Mouse (Mus musculus) hindbrain, embryonic 14.5 days (tissue): ENCODE data around the gene Dus2. TPM values are rescaled to one million over a fixed set of nuclear protein-coding genes. Genes with fewer than 3 reads are reported as not detected.

Source experiments
- ATAC-seq: fragments of 200-750 bp; cut with Nextera tagmentation; 2 replicates; pipeline ENCODE4 v1.8.0; 2017; ENCODE audit warnings: moderate number of reproducible peaks, mild to moderate bottlenecking, moderate TSS enrichment, moderate library complexity; ENCODE audit not compliant: low FRiP score
- DNase-seq: peaks from one replicate; pipeline ENCODE4 v3.0.0-alpha.2; 2015; ENCODE audit warnings: low spot score
- H3K27ac ChIP-seq: fragments of 300-500 bp; sonication (generic); 2 replicates; pipeline ENCODE4 v1.5.1; 2014; ENCODE audit warnings: mild to moderate bottlenecking, moderate library complexity
- H3K27me3 ChIP-seq: fragments of 300-500 bp; sonication (generic); 2 replicates; pipeline ENCODE4 v1.6.1; 2014; ENCODE audit warnings: mild to moderate bottlenecking, low read length, mixed read lengths; ENCODE audit not compliant: control insufficient read depth, insufficient read depth
- H3K36me3 ChIP-seq: fragments of 300-500 bp; sonication (generic); replicated peaks from 2 replicates; pipeline ENCODE4 v1.6.1; 2014; ENCODE audit not compliant: control insufficient read depth, insufficient read depth
- H3K4me1 ChIP-seq: fragments of 300-500 bp; sonication (generic); replicated peaks from 2 replicates; pipeline ENCODE4 v1.6.1; 2014; ENCODE audit warnings: antibody characterized with exemption, low read length, mixed read lengths; ENCODE audit not compliant: control insufficient read depth, insufficient read depth
- H3K4me2 ChIP-seq: fragments of 300-500 bp; sonication (generic); replicated peaks from 2 replicates; pipeline ENCODE4 v1.6.1; 2014; ENCODE audit warnings: mild to moderate bottlenecking, moderate library complexity
- H3K4me3 ChIP-seq: fragments of 300-500 bp; sonication (generic); replicated peaks from 2 replicates; pipeline ENCODE4 v1.5.1; 2014; ENCODE audit warnings: mild to moderate bottlenecking, low read length
- H3K9ac ChIP-seq: fragments of 300-500 bp; sonication (generic); 2 replicates; pipeline ENCODE4 v1.6.1; 2014
- H3K9me3 ChIP-seq: fragments of 300-500 bp; sonication (generic); 2 replicates; pipeline ENCODE4 v1.6.1; 2016; ENCODE audit warnings: low read length; ENCODE audit not compliant: control insufficient read depth
- WGBS: fragments of 180-500 bp; shearing (Covaris S2); extraction: QIAGEN DNeasy Blood & Tissue Kit; methylation state at CpG from one replicate; pipeline ENCODE4 v1.1.7; 2014; 5-methylcytosine and 5-hydroxymethylcytosine counted together
- polyA plus RNA-seq: library from polyadenylated mRNA; unstranded; fragments of >200 nt; fragmentation: Nextera tagmentation; extraction: Ambion mirVana; gene quantifications from 2 replicates; pipeline ENCODE4 v1.2.1, GENCODE M21; 2014

The Dus2 gene
- polyA plus RNA-seq, 1 experiment from 2014 or later = 21.3 TPM

- Histone ChIP-seq H3K36me3 (peaks cover 6% of the 10 kb centered on the region; the same call in 1 of the 2 replicates), H3K4me3 (peak within 1 kb of the TSS; percentile 78), H3K27me3 (no peaks in the 10 kb centered on the region), H3K9me3 (no peaks in the 10 kb centered on the region), H3K9ac (peak within 1 kb of the TSS; percentile 81), H3K27ac (peak within 1 kb of the TSS; percentile 89), H3K4me2 (peak within 1 kb of the TSS; percentile 78), H3K4me1 (peaks cover 28% of the 10 kb centered on the region)
- DNase-seq = peak; percentile 95
- peak; percentile 98 for ATAC-seq
- WGBS = 1% methylated on average over 47 of the region's 52 CpGs
Measured at GRCm38 (mm10) chr8:106058731-106059612, 67.8 kb downstream of the Dus2 start, which contains the start of gene Nfatc3. Gene Nfatc3 (plus strand): TSS chr8:106058840.

DNA sequence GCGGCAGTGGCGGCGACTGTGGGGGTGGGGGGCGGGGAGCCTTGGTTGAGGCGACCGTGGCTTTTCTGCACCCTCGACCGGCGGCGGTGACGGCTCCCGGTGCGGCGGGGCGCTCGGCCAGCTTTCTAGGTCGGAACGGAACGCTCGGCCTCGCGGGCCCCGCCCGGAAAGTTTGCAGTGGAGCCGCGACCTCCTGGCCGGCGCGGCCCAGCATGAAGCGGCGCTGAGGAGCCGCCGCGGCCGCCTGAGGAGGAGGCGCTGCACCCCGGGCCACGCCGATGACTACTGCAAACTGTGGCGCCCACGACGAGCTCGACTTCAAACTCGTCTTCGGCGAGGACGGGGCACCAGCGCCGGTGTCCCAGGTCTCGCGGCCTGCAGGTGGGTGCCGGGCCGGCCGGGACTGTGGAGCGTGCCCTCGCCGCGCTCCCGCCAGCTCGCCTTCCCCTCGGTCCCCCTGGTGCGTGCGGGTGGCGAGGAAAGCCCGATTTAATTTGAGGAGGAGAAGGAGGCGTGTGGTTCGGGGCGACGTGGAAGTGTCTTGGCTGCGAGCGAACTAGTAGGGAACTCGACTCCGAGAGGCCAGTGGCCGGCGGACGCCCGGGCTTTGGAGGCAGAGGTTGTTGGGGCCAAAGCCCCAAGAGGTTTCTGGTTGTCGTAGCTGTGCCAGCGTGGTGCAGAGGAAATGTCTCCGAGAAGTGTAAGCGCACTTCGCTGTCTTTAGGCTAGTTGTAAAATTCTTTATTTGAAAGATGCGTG is 68.7 kb downstream of the Dus2 start:
- under 1% methylated on average over 73 of the region's 83 CpGs for WGBS
- Histone ChIP-seq H3K4me3 (peak overlapping the region; percentile 78), H3K4me2 (peak overlapping the region; percentile 78), H3K36me3 (no peaks in the 10 kb centered on the region), H3K9me3 (no peaks in the 10 kb centered on the region), H3K4me1 (peaks cover 28% of the 10 kb centered on the region), H3K9ac (peak overlapping the region; percentile 81), H3K27me3 (no peaks in the 10 kb centered on the region), H3K27ac (peak overlapping the region; percentile 89)
- DNase-seq = no peak
- ATAC-seq = peak; percentile 78

DNA sequence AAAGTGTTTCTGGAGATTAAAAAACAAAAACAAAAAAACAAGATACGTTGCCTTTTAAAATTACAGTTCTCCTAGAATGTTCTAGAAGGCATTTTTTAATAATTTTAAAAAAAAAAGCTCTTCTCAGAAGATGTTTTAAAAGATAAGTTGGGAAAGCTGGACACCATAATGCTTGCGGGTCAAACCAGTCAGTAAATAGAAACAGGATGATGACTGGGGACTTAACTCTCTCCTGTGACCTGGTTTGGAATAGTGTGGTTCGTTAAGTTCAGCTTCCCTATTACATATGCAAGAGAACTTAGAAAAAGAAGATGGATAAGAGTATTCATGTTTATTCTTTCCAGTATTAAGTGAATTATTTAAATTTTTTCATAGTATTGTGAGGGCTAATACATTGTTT is 69.4 kb downstream of the Dus2 start:
- Histone ChIP-seq H3K4me2 (peak overlapping the region; percentile 78), H3K27ac (no peak overlapping the region), H3K4me1 (peaks cover 28% of the 10 kb centered on the region), H3K4me3 (peak overlapping the region; percentile 78), H3K36me3 (no peaks in the 10 kb centered on the region), H3K9ac (peak overlapping the region; percentile 81), H3K27me3 (no peaks in the 10 kb centered on the region), H3K9me3 (no peaks in the 10 kb centered on the region)
- DNase-seq = no peak
- no peak for ATAC-seq
- 10% methylated on average over 3 of the region's 3 CpGs for WGBS

DNA sequence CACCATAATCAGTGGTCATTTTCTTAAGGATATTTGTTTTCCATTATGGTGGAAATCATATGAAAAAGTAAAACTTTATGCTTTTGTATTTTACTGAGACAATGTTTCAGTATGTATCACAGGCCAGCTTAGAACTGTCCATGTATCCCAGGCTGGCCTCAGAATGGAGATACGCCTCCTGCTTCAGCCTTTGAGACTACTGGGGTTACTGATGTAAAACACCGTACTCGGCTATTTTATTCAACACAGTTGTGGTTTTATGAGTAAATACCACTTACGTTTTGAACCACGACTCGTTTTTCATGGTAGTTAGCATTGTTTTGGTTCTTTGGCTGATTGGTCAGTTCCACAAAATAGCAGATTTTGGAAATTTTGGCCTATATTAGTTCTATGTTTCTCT is 70.5 kb downstream of the Dus2 start:
- no peaks in the 10 kb centered on the region for H3K27me3 ChIP-seq
- H3K27ac ChIP-seq = no peak overlapping the region
- ATAC-seq = no peak
- peak overlapping the region; percentile 78 for H3K4me2 ChIP-seq
- no peaks in the 10 kb centered on the region for H3K36me3 ChIP-seq
- no peak overlapping the region for H3K9ac ChIP-seq
- peaks cover 28% of the 10 kb centered on the region for H3K4me1 ChIP-seq
- WGBS = 89% methylated on average over 6 of the region's 6 CpGs
- no peak for DNase-seq
- no peaks in the 10 kb centered on the region for H3K9me3 ChIP-seq
- no peak overlapping the region for H3K4me3 ChIP-seq

- ATAC-seq (no peak), DNase-seq (no peak)
- no peak overlapping the region for H3K9ac ChIP-seq
- 96% methylated on average over 7 of the region's 7 CpGs for WGBS
- H3K36me3 ChIP-seq = no peaks in the 10 kb centered on the region
- H3K9me3 ChIP-seq = no peaks in the 10 kb centered on the region
- H3K4me3 ChIP-seq = no peak overlapping the region
- no peak overlapping the region for H3K4me2 ChIP-seq
- peaks cover 27% of the 10 kb centered on the region for H3K4me1 ChIP-seq
- H3K27ac ChIP-seq = no peak overlapping the region
- H3K27me3 ChIP-seq = no peaks in the 10 kb centered on the region
Measured at GRCm38 (mm10) chr8:106063046-106063445, 71.9 kb downstream of the Dus2 start.

DNA sequence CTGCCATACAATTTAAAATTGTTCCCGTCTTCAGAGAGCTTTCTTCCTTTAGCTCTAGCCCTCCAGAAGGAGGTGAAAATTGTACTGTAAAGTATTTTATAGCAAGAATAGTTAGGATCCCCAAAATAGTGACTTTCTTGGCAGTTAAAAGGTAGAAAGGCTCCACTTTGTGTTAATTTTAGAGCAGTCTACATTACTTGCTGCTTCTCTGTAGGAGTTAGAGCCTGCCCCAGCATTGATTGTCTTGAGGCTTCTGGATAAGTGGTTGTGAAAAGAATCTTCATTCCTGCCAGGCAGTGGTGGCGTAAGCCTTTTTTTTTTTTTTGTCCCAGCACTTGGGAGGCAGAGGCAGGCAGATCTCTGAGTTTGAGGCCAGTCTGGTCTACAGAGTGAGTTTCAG is 75.6 kb downstream of the Dus2 start:
- Histone ChIP-seq H3K27me3 (no peaks in the 10 kb centered on the region), H3K9me3 (no peaks in the 10 kb centered on the region), H3K4me1 (peaks cover 6% of the 10 kb centered on the region; the same call in 1 of the 2 replicates), H3K9ac (no peak overlapping the region), H3K4me3 (no peak overlapping the region), H3K4me2 (no peak overlapping the region), H3K27ac (no peak overlapping the region), H3K36me3 (no peaks in the 10 kb centered on the region)
- 99% methylated on average over 2 of the region's 2 CpGs for WGBS
- no peak for ATAC-seq
- no peak for DNase-seq

- no peak overlapping the region for H3K27ac ChIP-seq
- no peaks in the 10 kb centered on the region for H3K27me3 ChIP-seq
- 58% methylated on average over 1 of the region's 1 CpGs for WGBS
- no peaks in the 10 kb centered on the region for H3K4me1 ChIP-seq
- DNase-seq (no peak), ATAC-seq (no peak)
- no peak overlapping the region for H3K4me3 ChIP-seq
- H3K9ac ChIP-seq = no peak overlapping the region
- H3K4me2 ChIP-seq = no peak overlapping the region
- no peaks in the 10 kb centered on the region for H3K9me3 ChIP-seq
- H3K36me3 ChIP-seq = no peaks in the 10 kb centered on the region
Measured at GRCm38 (mm10) chr8:106069565-106069964, 78.4 kb downstream of the Dus2 start.

GRCm38 (mm10) chr8:106072113-106072512 is 81.0 kb downstream of the Dus2 start:
- no peak for DNase-seq
- Histone ChIP-seq H3K4me2 (no peak overlapping the region), H3K4me3 (no peak overlapping the region), H3K9ac (no peak overlapping the region), H3K27ac (no peak overlapping the region), H3K27me3 (no peaks in the 10 kb centered on the region), H3K36me3 (no peaks in the 10 kb centered on the region), H3K9me3 (no peaks in the 10 kb centered on the region), H3K4me1 (no peaks in the 10 kb centered on the region)
- no peak for ATAC-seq

GRCm38 (mm10) chr8:106074236-106074635 is 83.1 kb downstream of the Dus2 start:
- Histone ChIP-seq H3K27me3 (no peaks in the 10 kb centered on the region), H3K9me3 (no peaks in the 10 kb centered on the region), H3K27ac (no peak overlapping the region), H3K4me2 (no peak overlapping the region), H3K4me3 (no peak overlapping the region), H3K4me1 (no peaks in the 10 kb centered on the region), H3K36me3 (no peaks in the 10 kb centered on the region), H3K9ac (no peak overlapping the region)
- no peak for DNase-seq
- no peak for ATAC-seq
